Mouse (Mus musculus): ENCODE data around the gene Tsc2.
A peak's percentile ranks its signal among the peaks of the same experiment; 100 is the strongest.

Gene Tsc2

GRCm38 (mm10) chr17:24647493-24647892 lies 15.1 kb upstream of the Tsc2 start:
- no peak for DNase-seq (ENCODE audit: low spot score in 2 of 2)

GRCm38 (mm10) chr17:24646381-24646780 lies 14.0 kb upstream of the Tsc2 start:
- no peak for DNase-seq (ENCODE audit: low spot score in 2 of 2)

- no peak for DNase-seq (ENCODE audit: low spot score in 2 of 2)
These were observed 13.5 kb upstream of the Tsc2 start for GRCm38 (mm10) chr17:24645916-24646315.

- no peak for DNase-seq (ENCODE audit: low spot score in 2 of 2)
These were observed 12.7 kb upstream of the Tsc2 start for GRCm38 (mm10) chr17:24644875-24645721.

- no peak for DNase-seq (ENCODE audit: low spot score in 2 of 2)
These were observed 11.7 kb upstream of the Tsc2 start for GRCm38 (mm10) chr17:24644030-24644715.

- no peak for DNase-seq (ENCODE audit: low spot score in 2 of 2)
These were observed 10.4 kb upstream of the Tsc2 start for GRCm38 (mm10) chr17:24642791-24643343.

- DNase-seq (ENCODE audit: low spot score in 2 of 2) = no peak
These were observed 9.5 kb upstream of the Tsc2 start for GRCm38 (mm10) chr17:24641944-24642343.

GRCm38 (mm10) chr17:24640581-24640980 lies 8.2 kb upstream of the Tsc2 start:
- DNase-seq (ENCODE audit: low spot score in 2 of 2) = no peak

GRCm38 (mm10) chr17:24640119-24640518 lies 7.7 kb upstream of the Tsc2 start:
- no peak for DNase-seq (ENCODE audit: low spot score in 2 of 2)

GRCm38 (mm10) chr17:24639571-24639988 lies 7.2 kb upstream of the Tsc2 start:
- no peak for DNase-seq (ENCODE audit: low spot score in 2 of 2)

GRCm38 (mm10) chr17:24638840-24639239 lies 6.4 kb upstream of the Tsc2 start:
- DNase-seq (ENCODE audit: low spot score in 2 of 2) = no peak

- DNase-seq (ENCODE audit: low spot score in 2 of 2) = no peak
These were observed 5.8 kb upstream of the Tsc2 start for GRCm38 (mm10) chr17:24638214-24638613.

GRCm38 (mm10) chr17:24636781-24637481 lies 4.5 kb upstream of the Tsc2 start:
- DNase-seq (ENCODE audit: low spot score in 2 of 2) = no peak

GRCm38 (mm10) chr17:24635694-24636093 lies 3.3 kb upstream of the Tsc2 start:
- DNase-seq (ENCODE audit: low spot score in 2 of 2) = no peak

- DNase-seq (ENCODE audit: low spot score in 2 of 2) = no peak
These were observed 2.6 kb upstream of the Tsc2 start for GRCm38 (mm10) chr17:24635024-24635423.

- no peak for DNase-seq (ENCODE audit: low spot score in 2 of 2)
These were observed 1.4 kb upstream of the Tsc2 start for GRCm38 (mm10) chr17:24633831-24634230.

- DNase-seq (ENCODE audit: low spot score in 2 of 2) = no peak
These were observed 501 bp upstream of the Tsc2 start for GRCm38 (mm10) chr17:24632813-24633449.

GRCm38 (mm10) chr17:24630072-24630471 lies 2.4 kb downstream of the Tsc2 start:
- no peak for DNase-seq (ENCODE audit: low spot score in 2 of 2)

GRCm38 (mm10) chr17:24628646-24629045 lies 3.8 kb downstream of the Tsc2 start:
- DNase-seq (ENCODE audit: low spot score in 2 of 2) = peak in 1 of 2 experiments; percentile 69

GRCm38 (mm10) chr17:24625472-24625871 lies 7.0 kb downstream of the Tsc2 start:
- no peak for DNase-seq (ENCODE audit: low spot score in 2 of 2)

- DNase-seq (ENCODE audit: low spot score in 2 of 2) = no peak
These were observed 14.8 kb downstream of the Tsc2 start for GRCm38 (mm10) chr17:24617561-24618194.

Measured in right cerebral cortex, postnatal 10 days (tissue).